Mouse (Mus musculus) frontal cortex, postnatal 36 days (tissue): ENCODE measurements around the gene Rpl13a.
"Not testable (repeated sequence)": the region's sequence is repeated elsewhere in the genome, so short reads cannot be mapped to it uniquely, and the experiment has no call there.

ENCODE experiments used
- DNase-seq, 2 experiments: peaks; one replicate each; pipeline ENCODE4 v3.0.0; 2022; ENCODE audit warnings: low spot score in 2 of 2

Rpl13a gene

GRCm38 (mm10) chr7:45117566-45117965 lies 11.0 kb downstream of the Rpl13a start:
- DNase-seq, result no peak

GRCm38 (mm10) chr7:45113476-45113875 lies 15.1 kb downstream of the Rpl13a start:
- DNase-seq, result no peak

GRCm38 (mm10) chr7:45112529-45112928 lies 16.0 kb downstream of the Rpl13a start:
- DNase-seq, result no peak

GRCm38 (mm10) chr7:45111940-45112339 lies 16.6 kb downstream of the Rpl13a start:
- no peak for DNase-seq

GRCm38 (mm10) chr7:45110089-45110488 lies 18.5 kb downstream of the Rpl13a start:
- DNase-seq, result not testable (repeated sequence)

- DNase-seq, result no peak
These were observed 21.4 kb downstream of the Rpl13a start for GRCm38 (mm10) chr7:45107052-45107645.

- no peak for DNase-seq
These were observed 22.1 kb downstream of the Rpl13a start for GRCm38 (mm10) chr7:45106441-45106840.

GRCm38 (mm10) chr7:45105491-45105890 lies 23.1 kb downstream of the Rpl13a start:
- no peak for DNase-seq

GRCm38 (mm10) chr7:45104941-45105340 lies 23.6 kb downstream of the Rpl13a start:
- no peak for DNase-seq

GRCm38 (mm10) chr7:45103652-45104180 lies 24.8 kb downstream of the Rpl13a start, which contains the start of gene Fcgrt:
Gene Fcgrt (minus strand): TSS chr7:45103851.
- peak in 1 of 2 experiments; percentile 54 for DNase-seq

- DNase-seq, result no peak
These were observed 25.5 kb downstream of the Rpl13a start for GRCm38 (mm10) chr7:45102940-45103585.

GRCm38 (mm10) chr7:45102441-45102840 lies 26.1 kb downstream of the Rpl13a start:
- DNase-seq, result no peak

- no peak for DNase-seq
These were observed 28.5 kb downstream of the Rpl13a start for GRCm38 (mm10) chr7:45100046-45100445.

- no peak for DNase-seq
These were observed 29.9 kb downstream of the Rpl13a start for GRCm38 (mm10) chr7:45098541-45099240.

- DNase-seq, result no peak
These were observed 31.1 kb downstream of the Rpl13a start for GRCm38 (mm10) chr7:45097479-45097878.

- DNase-seq, result not testable (repeated sequence)
These were observed 32.6 kb downstream of the Rpl13a start for GRCm38 (mm10) chr7:45095965-45096364.

GRCm38 (mm10) chr7:45095367-45095766 lies 33.2 kb downstream of the Rpl13a start:
- DNase-seq, result no peak

GRCm38 (mm10) chr7:45094121-45094520 lies 34.4 kb downstream of the Rpl13a start:
- no peak for DNase-seq

GRCm38 (mm10) chr7:45093516-45093905 lies 35.0 kb downstream of the Rpl13a start:
- DNase-seq, result no peak

GRCm38 (mm10) chr7:45092828-45093515 lies 35.6 kb downstream of the Rpl13a start:
- no peak for DNase-seq

- peak in 1 of 2 experiments; percentile 15 for DNase-seq
These were observed 36.5 kb downstream of the Rpl13a start, which contains the start of gene Rcn3 for GRCm38 (mm10) chr7:45092048-45092447. Gene Rcn3 (minus strand): TSS chr7:45092221.
